Mouse (Mus musculus): ENCODE data around the gene Isg20l2. TPM values are rescaled to one million over a fixed set of nuclear protein-coding genes. Genes with fewer than 3 reads are reported as not detected.

The Isg20l2 gene
- polyA plus RNA-seq, 1 experiment from 2014 or later: 30.5 TPM

DNA sequence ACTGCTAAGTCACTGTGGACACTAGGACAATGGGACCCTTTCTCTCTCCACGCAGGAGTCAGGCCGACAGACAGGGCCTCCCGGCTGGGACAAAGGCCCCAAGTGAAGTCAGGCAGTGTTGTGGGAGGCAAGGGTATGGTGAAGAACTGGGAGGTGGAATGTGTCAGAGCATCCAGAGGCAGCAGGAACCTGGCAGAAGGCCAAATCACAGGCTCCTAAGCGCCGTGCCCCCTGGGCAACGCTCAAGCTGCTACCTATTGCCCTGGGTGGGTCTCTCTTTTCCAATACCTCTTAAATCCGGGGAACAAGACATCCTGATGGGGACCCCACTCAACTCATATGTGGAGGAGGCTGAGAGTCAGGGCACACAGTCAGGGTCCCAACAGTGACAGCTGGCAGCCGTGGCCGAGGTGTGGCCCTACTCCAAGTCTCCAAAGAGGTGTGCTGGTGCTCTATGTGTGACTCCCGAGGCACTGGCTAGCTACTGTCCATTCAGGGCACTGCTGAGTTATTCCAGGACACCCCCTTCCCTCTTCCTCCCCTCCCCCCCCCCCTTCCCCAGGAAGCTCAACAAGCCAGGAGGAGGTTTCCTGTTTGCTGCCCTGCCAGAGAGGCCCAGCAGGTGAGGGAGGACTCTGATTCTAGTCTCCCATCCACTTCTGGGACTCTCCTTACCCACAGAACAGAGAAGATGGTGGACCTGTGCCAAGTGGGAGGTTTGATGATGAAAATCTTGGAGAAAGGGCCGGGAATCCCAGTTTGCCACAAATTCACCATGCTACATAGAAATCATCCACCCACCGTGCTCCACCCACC, 55.6 kb downstream of the Isg20l2 start:
- no peak for ATAC-seq (replicated peaks)
- H3K9ac ChIP-seq: no peak overlapping the region
- 24% methylated on average over 12 of the region's 12 CpGs for WGBS

DNA sequence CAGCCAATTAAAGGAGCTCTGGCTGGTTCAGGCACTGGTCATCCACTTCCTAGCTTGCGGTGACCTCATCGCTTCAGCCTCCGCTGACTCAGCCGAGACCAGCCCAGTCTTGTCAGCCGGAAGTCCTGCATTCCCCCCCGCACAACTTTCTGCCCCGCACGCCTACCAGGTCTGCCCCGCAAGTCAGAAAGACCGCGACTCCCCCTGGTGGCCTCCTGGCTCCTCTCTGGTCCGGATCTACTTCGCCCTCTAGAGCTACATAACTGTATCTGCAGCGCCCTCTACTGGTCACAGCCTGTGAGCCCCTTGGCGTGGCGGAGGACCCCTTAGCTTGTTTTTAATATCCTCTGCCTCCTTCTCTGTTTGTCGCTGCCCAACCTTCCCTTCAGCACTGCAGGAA, 56.8 kb downstream of the Isg20l2 start:
- WGBS: under 1% methylated on average over 17 of the region's 17 CpGs
- H3K36me3 ChIP-seq (replicated peaks): no peaks in the 10 kb centered on the region
- H3K9ac ChIP-seq: peak overlapping the region; percentile 12; the same call in 1 of the 2 replicates
- peak overlapping the region; percentile 77 for H3K4me2 ChIP-seq
- H3K27ac ChIP-seq: peak overlapping the region; percentile 43
- peak; percentile 79 for ATAC-seq (replicated peaks)
- no peaks in the 10 kb centered on the region for H3K9me3 ChIP-seq
- peaks cover 15% of the 10 kb centered on the region for H3K27me3 ChIP-seq (replicated peaks)
- peaks cover 54% of the 10 kb centered on the region for H3K4me1 ChIP-seq
- H3K4me3 ChIP-seq: peak overlapping the region; percentile 41

More for the DNA sequence above, 55.6 kb downstream of the Isg20l2 start:
- Histone ChIP-seq H3K4me1 (peaks cover 57% of the 10 kb centered on the region), H3K4me3 (no peak overlapping the region), H3K27ac (peak overlapping the region; percentile 46), H3K36me3 (replicated peaks) (no peaks in the 10 kb centered on the region), H3K9me3 (no peaks in the 10 kb centered on the region), H3K27me3 (replicated peaks) (0 out of 2 replicates have a peak, but pooled peaks cover 9% of the 10 kb centered on the region), H3K4me2 (no peak overlapping the region)

DNA sequence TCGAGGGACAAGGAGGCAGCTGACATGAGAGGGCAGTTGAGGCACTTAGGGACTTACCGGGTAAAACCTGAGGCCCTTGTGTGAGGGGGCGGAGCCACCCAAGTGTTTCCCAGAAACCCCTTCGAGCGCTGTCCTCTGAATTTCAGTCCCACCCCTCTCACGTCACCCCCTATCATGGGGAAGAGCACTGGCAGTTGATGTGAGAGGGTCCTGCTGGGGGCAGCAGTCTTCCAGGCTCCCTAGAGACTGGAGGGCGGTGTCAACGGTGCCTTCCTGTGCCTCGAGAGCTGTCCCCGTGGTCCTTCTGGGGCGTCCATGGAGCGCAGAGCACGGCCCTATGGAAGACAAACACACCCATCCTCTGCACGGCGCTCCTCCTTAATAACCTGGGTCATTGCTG, 57.5 kb downstream of the Isg20l2 start:
- Histone ChIP-seq H3K27me3 (replicated peaks) (peaks cover 20% of the 10 kb centered on the region), H3K4me2 (peak overlapping the region; percentile 77), H3K4me1 (peaks cover 47% of the 10 kb centered on the region), H3K36me3 (replicated peaks) (no peaks in the 10 kb centered on the region), H3K9me3 (no peaks in the 10 kb centered on the region), H3K4me3 (peak overlapping the region; percentile 41), H3K27ac (peak overlapping the region; percentile 43), H3K9ac (peak overlapping the region; percentile 43)
- peak; percentile 84 for ATAC-seq (replicated peaks)
- WGBS: under 1% methylated on average over 15 of the region's 15 CpGs

DNA sequence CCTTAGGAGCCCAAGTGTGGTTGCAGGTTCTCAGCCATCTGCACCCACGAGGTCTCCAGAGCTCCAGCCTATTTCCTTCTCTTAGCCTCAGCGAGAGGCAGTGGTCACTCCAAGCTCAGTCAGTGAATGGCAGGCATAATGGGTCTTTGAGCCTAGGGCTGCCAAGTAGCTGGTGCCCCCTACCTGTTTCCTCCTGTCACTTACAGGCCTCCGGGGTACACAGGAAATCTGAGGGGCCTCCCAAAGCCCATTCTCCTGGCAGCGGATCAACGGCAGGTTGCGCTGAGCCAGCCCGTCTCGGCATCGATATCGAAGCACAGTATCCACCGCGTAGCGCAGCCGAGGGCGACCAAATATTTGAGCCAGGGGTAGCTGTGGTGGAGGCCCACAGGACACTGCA, 58.0 kb downstream of the Isg20l2 start:
- peak; percentile 34 for ATAC-seq (replicated peaks)
- no peaks in the 10 kb centered on the region for H3K9me3 ChIP-seq
- H3K27ac ChIP-seq: peak overlapping the region; percentile 43
- peaks cover 42% of the 10 kb centered on the region for H3K4me1 ChIP-seq
- peak overlapping the region; percentile 77 for H3K4me2 ChIP-seq
- peak overlapping the region; percentile 41 for H3K4me3 ChIP-seq
- H3K36me3 ChIP-seq (replicated peaks): no peaks in the 10 kb centered on the region
- H3K9ac ChIP-seq: peak overlapping the region; percentile 43
- 8% methylated on average over 15 of the region's 15 CpGs for WGBS
- peaks cover 21% of the 10 kb centered on the region for H3K27me3 ChIP-seq (replicated peaks)

DNA sequence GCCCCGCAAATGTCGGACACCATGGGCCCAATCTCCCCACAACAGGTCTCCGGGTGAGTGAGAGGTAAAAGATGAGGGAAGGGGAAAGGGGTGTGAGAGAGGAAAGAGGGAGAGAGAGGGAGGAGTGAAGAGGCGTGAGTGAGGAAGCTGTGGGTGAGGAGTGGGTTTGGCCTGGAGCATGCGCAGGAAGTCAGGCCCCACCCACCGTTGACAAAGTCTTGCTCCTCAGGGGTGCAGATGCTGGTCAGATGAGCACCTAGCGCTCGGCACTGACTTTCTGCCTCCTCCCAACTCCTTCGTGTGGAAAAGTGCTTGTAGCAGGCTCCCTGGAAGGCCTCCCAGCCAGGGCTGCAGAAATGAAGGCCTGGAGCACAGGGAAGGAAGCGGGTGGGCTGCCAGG, 59.8 kb downstream of the Isg20l2 start:
- H3K27me3 ChIP-seq (replicated peaks): peaks cover 39% of the 10 kb centered on the region

More for the DNA sequence above, 59.8 kb downstream of the Isg20l2 start:
- Histone ChIP-seq H3K27ac (no peak overlapping the region), H3K4me3 (no peak overlapping the region), H3K9me3 (no peaks in the 10 kb centered on the region), H3K4me2 (no peak overlapping the region), H3K4me1 (peaks cover 29% of the 10 kb centered on the region), H3K9ac (no peak overlapping the region), H3K36me3 (replicated peaks) (no peaks in the 10 kb centered on the region)
- ATAC-seq (replicated peaks): no peak
- 29% methylated on average over 10 of the region's 10 CpGs for WGBS

Other genes with a start within 250 kb of the Isg20l2 start
- gene Lrrc71, start 181.7 kb upstream of the Isg20l2 start, polyA plus RNA-seq (2015; fragmentation: Nextera tagmentation; extraction: Ambion mirVana): 0.84 and 0.89 TPM in 2 replicates
- gene Ntrk1, start 135.2 kb upstream of the Isg20l2 start, polyA plus RNA-seq (2015; fragmentation: Nextera tagmentation; extraction: Ambion mirVana): 1.0 and 1.6 TPM in 2 replicates
- gene Insrr, start 133.4 kb upstream of the Isg20l2 start, polyA plus RNA-seq (2015; fragmentation: Nextera tagmentation; extraction: Ambion mirVana): 0.66 and 0.69 TPM in 2 replicates
- 8.6 and 9.8 TPM in 2 replicates for gene Pear1, start 106.0 kb upstream of the Isg20l2 start, polyA plus RNA-seq (2015; fragmentation: Nextera tagmentation; extraction: Ambion mirVana)
- not detected in 2 replicates for gene Sh2d2a, start 83.6 kb upstream of the Isg20l2 start, polyA plus RNA-seq (2015; fragmentation: Nextera tagmentation; extraction: Ambion mirVana)
- 15.8 and 17.2 TPM in 2 replicates for gene Prcc, start 44.7 kb upstream of the Isg20l2 start, polyA plus RNA-seq (2015; fragmentation: Nextera tagmentation; extraction: Ambion mirVana)
- 173 and 190 TPM in 2 replicates for gene Hdgf, start 24.0 kb upstream of the Isg20l2 start, polyA plus RNA-seq (2015; fragmentation: Nextera tagmentation; extraction: Ambion mirVana)
- 51.5 and 55.4 TPM in 2 replicates for gene Mrpl24, start 10.8 kb upstream of the Isg20l2 start, polyA plus RNA-seq (2015; fragmentation: Nextera tagmentation; extraction: Ambion mirVana)
- gene Rrnad1, start 403 bp downstream of the Isg20l2 start, polyA plus RNA-seq (2015; fragmentation: Nextera tagmentation; extraction: Ambion mirVana): 23.0 and 23.2 TPM in 2 replicates
- gene Crabp2, start 18.4 kb downstream of the Isg20l2 start, polyA plus RNA-seq (2015; fragmentation: Nextera tagmentation; extraction: Ambion mirVana): 44.8 and 52.1 TPM in 2 replicates
- gene Nes, start 40.8 kb downstream of the Isg20l2 start, polyA plus RNA-seq (2015; fragmentation: Nextera tagmentation; extraction: Ambion mirVana): 33.0 and 40.7 TPM in 2 replicates
- 53.4 and 62.8 TPM in 2 replicates for gene Bcan, start 69.9 kb downstream of the Isg20l2 start, polyA plus RNA-seq (2015; fragmentation: Nextera tagmentation; extraction: Ambion mirVana)
- gene Hapln2, start 97.3 kb downstream of the Isg20l2 start, polyA plus RNA-seq (2015; fragmentation: Nextera tagmentation; extraction: Ambion mirVana): 0.71 and 0.82 TPM in 2 replicates
- 32.0 and 35.3 TPM in 2 replicates for gene Gpatch4, start 112.8 kb downstream of the Isg20l2 start, polyA plus RNA-seq (2015; fragmentation: Nextera tagmentation; extraction: Ambion mirVana)
- 158 and 159 TPM in 2 replicates for gene Naxe, start 128.2 kb downstream of the Isg20l2 start, polyA plus RNA-seq (2015; fragmentation: Nextera tagmentation; extraction: Ambion mirVana)
- not detected in 2 replicates for gene Ttc24, start 148.0 kb downstream of the Isg20l2 start, polyA plus RNA-seq (2015; fragmentation: Nextera tagmentation; extraction: Ambion mirVana)
- gene Iqgap3, start 151.7 kb downstream of the Isg20l2 start, polyA plus RNA-seq (2015; fragmentation: Nextera tagmentation; extraction: Ambion mirVana): 2.7 and 3.0 TPM in 2 replicates
- 23.2 and 25.3 TPM in 2 replicates for gene Mef2d, start 212.1 kb downstream of the Isg20l2 start, polyA plus RNA-seq (2015; fragmentation: Nextera tagmentation; extraction: Ambion mirVana)